Mouse (Mus musculus): Measurements from ENCODE around the gene Htra3.

DNA sequence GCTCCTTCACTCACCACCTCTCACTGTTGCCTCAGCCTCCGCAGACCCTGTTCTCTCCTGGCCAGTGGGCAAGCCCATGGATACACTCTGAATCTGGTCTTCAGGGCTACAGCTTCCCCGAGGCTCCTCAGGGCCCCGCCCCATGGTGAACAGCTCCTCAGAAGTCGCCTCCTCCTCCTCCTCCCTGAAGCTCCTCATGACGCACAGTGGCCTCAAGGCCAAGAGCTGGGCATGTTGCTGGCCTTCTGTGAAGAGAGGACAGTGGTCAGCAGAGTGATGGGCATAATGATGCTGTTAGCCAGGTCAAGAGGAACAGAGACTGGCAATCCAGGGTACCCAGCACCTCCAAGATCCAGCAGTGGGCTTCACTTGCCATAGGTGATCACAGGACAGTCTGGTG lies 44.3 kb upstream of the Htra3 start:
- TF ChIP-seq CTCF (IDR thresholded peaks at IDR 0.05; ENCODE audit: low read depth) (no peak), EP300 (IDR thresholded peaks at IDR 0.05; ENCODE audit: low read depth) (no peak)

Data from liver, postnatal 0 days (tissue).